Mouse (Mus musculus) heart, adult 2 months (tissue): ENCODE results near the gene Armc5.

Source experiments
- EP300 ChIP-seq: fragments of 200-500 bp; IDR thresholded peaks from 2 replicates; pipeline ENCODE4 v1.6.1; 2011; ENCODE audit warnings: low read depth, low read length, control low read depth; ENCODE audit not compliant: insufficient read depth
- POLR2A ChIP-seq: fragments of 200-500 bp; IDR thresholded peaks from 2 replicates; pipeline ENCODE4 v1.6.1; 2011; ENCODE audit warnings: mild to moderate bottlenecking, low read depth, low read length, control low read depth; ENCODE audit not compliant: insufficient read depth

DNA sequence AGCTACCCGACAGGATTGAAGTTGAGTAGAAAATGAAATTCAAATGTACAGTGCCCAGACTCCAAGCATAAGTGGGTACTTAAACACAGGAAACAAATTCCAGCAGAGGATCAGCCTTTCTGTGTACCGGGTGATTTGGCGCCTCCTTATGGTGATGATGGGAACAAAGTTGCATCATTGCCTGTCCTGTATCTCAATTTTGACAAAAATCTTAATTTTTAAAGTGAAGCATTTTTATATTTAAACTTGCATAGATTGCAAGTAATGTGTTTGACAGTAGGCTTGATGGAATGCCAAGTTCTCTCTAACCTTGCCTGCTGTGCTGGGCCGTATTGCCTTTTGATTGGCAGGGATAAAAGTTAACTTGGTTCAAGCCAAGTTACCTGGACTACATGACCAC lies 1.8 kb downstream of the Armc5 start:
- TF ChIP-seq POLR2A (no peak), EP300 (no peak)
